Mouse (Mus musculus) neural tube, embryonic 12.5 days (tissue): Measurements from ENCODE around the gene Kdm6a. TPM values are rescaled to one million over a fixed set of nuclear protein-coding genes. Genes with fewer than 3 reads are reported as not detected.
A peak's percentile ranks its signal among the peaks of the same experiment; 100 is the strongest.

Source experiments
- ATAC-seq: fragments of 200-750 bp; cut with Nextera tagmentation; 2 replicates; pipeline ENCODE4 v1.8.0; 2017; ENCODE audit warnings: low read depth, mild to moderate bottlenecking, moderate TSS enrichment, moderate library complexity; ENCODE audit not compliant: low FRiP score
- H3K27ac ChIP-seq: fragments of 300-500 bp; sonication (generic); 2 replicates; pipeline ENCODE4 v1.5.1; 2016
- H3K27me3 ChIP-seq: fragments of 300-500 bp; sonication (generic); replicated peaks from 2 replicates; pipeline ENCODE4 v1.6.1; 2016; ENCODE audit warnings: mild to moderate bottlenecking
- H3K36me3 ChIP-seq: fragments of 300-500 bp; sonication (generic); 2 replicates; pipeline ENCODE4 v1.6.1; 2016; ENCODE audit warnings: mild to moderate bottlenecking
- H3K4me1 ChIP-seq: fragments of 300-500 bp; sonication (generic); 2 replicates; pipeline ENCODE4 v1.6.1; 2016
- H3K4me2 ChIP-seq: fragments of 300-500 bp; sonication (generic); replicated peaks from 2 replicates; pipeline ENCODE4 v1.6.1; 2016; ENCODE audit warnings: mild to moderate bottlenecking
- H3K4me3 ChIP-seq: fragments of 300-500 bp; sonication (generic); 2 replicates; pipeline ENCODE4 v1.5.1; 2016
- H3K9ac ChIP-seq: fragments of 300-500 bp; sonication (generic); 2 replicates; pipeline ENCODE4 v1.6.1; 2016; ENCODE audit warnings: mild to moderate bottlenecking
- H3K9me3 ChIP-seq: fragments of 300-500 bp; sonication (generic); 2 replicates; pipeline ENCODE4 v1.6.1; 2016; ENCODE audit warnings: mild to moderate bottlenecking
- WGBS: fragments of 180-500 bp; shearing (Covaris S2); methylation state at CpG from one replicate; pipeline ENCODE4 v1.1.7; 2016; 5-methylcytosine and 5-hydroxymethylcytosine counted together
- polyA plus RNA-seq: library from polyadenylated mRNA; unstranded; fragments of >200 nt; fragmentation: Nextera tagmentation; extraction: Ambion mirVana; gene quantifications from 2 replicates; pipeline ENCODE4 v1.2.1, GENCODE M21; 2016

Gene Kdm6a
- polyA plus RNA-seq, 1 experiment from 2014 or later = 34.6 TPM

DNA sequence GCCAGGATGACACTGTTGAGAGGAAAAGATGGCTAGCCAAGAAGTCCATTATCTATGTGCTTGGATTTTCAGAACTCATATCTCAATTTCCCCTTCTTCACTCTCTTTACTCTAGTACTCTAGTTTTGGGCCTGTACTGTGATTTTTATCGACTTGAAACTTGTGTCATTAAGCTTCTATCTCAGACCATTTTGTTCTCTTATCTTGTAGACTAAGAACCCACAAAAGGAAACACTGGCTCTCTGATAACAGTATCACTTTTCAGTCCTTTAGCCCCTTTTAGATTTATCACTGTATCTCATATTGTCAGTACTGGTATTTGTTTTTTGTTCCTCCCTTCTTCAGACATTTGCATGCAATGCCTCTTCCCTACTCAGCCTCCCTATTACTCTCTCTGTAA is 17.1 kb downstream of the Kdm6a start:
- H3K4me1 ChIP-seq = no peaks in the 10 kb centered on the region
- H3K27ac ChIP-seq = no peak overlapping the region
- WGBS = 83% methylated on average over 1 of the region's 1 CpGs
- no peak overlapping the region for H3K4me2 ChIP-seq
- H3K9ac ChIP-seq = no peak overlapping the region
- H3K4me3 ChIP-seq = no peak overlapping the region
- no peak for ATAC-seq
- H3K36me3 ChIP-seq = no peaks in the 10 kb centered on the region
- H3K9me3 ChIP-seq = no peaks in the 10 kb centered on the region
- H3K27me3 ChIP-seq = no peaks in the 10 kb centered on the region

- Histone ChIP-seq H3K4me1 (no peaks in the 10 kb centered on the region), H3K4me3 (no peak overlapping the region), H3K27me3 (no peaks in the 10 kb centered on the region), H3K9me3 (no peaks in the 10 kb centered on the region), H3K9ac (no peak overlapping the region), H3K27ac (no peak overlapping the region), H3K36me3 (no peaks in the 10 kb centered on the region), H3K4me2 (no peak overlapping the region)
- no peak for ATAC-seq
Observed at GRCm38 (mm10) chrX:18187203-18187602, 24.8 kb downstream of the Kdm6a start.

- no peak overlapping the region for H3K27ac ChIP-seq
- ATAC-seq = no peak
- no peak overlapping the region for H3K4me3 ChIP-seq
- H3K4me2 ChIP-seq = no peak overlapping the region
- no peaks in the 10 kb centered on the region for H3K36me3 ChIP-seq
- 100% methylated on average over 2 of the region's 2 CpGs for WGBS
- no peaks in the 10 kb centered on the region for H3K27me3 ChIP-seq
- H3K4me1 ChIP-seq = no peaks in the 10 kb centered on the region
- H3K9ac ChIP-seq = no peak overlapping the region
- no peaks in the 10 kb centered on the region for H3K9me3 ChIP-seq
Observed at GRCm38 (mm10) chrX:18188293-18188692, 25.9 kb downstream of the Kdm6a start.

DNA sequence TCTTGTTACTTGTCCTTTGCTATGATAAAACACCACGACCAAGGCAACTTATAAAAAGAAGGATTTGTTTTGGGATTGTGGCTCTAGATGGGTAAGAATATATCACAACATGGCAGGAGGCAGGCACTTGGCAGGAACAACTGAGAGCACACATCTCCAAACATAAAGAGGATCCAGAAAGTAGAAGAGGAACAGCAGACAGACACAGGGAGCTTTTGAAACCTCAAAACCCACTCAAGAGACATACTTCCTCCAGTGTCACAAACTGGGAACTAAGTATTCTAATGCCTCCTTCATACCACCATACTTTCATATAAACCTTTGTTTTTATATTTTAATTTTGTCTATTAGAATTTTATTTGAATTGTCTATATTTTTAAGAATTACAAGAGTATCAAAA is 77.2 kb downstream of the Kdm6a start:
- Histone ChIP-seq H3K36me3 (peaks cover 5% of the 10 kb centered on the region), H3K27ac (no peak overlapping the region), H3K9ac (no peak overlapping the region), H3K9me3 (no peaks in the 10 kb centered on the region), H3K4me3 (no peak overlapping the region), H3K27me3 (no peaks in the 10 kb centered on the region), H3K4me1 (no peaks in the 10 kb centered on the region), H3K4me2 (no peak overlapping the region)
- WGBS = 84% methylated on average over 1 of the region's 1 CpGs
- ATAC-seq = no peak

DNA sequence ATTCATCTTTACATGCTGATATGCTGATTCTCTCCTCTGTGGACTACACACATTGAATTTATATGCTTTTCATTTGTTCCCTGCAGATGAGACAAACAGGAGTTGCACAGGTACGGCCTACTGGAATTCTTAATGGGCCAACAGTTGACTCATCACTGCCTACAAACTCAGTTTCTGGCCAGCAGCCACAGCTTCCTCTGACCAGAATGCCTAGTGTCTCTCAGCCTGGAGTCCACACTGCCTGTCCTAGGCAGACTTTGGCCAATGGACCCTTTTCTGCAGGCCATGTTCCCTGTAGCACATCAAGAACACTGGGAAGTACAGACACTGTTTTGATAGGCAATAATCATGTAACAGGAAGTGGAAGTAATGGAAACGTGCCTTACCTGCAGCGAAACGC is 88.2 kb downstream of the Kdm6a start:
- no peaks in the 10 kb centered on the region for H3K4me1 ChIP-seq
- H3K27ac ChIP-seq = no peak overlapping the region
- 95% methylated on average over 4 of the region's 4 CpGs for WGBS
- no peak overlapping the region for H3K4me3 ChIP-seq
- ATAC-seq = no peak
- H3K9ac ChIP-seq = no peak overlapping the region
- no peaks in the 10 kb centered on the region for H3K9me3 ChIP-seq
- H3K4me2 ChIP-seq = no peak overlapping the region
- no peaks in the 10 kb centered on the region for H3K27me3 ChIP-seq
- H3K36me3 ChIP-seq = peaks cover 14% of the 10 kb centered on the region

- H3K9ac ChIP-seq = no peak overlapping the region
- H3K27ac ChIP-seq = no peak overlapping the region
- no peaks in the 10 kb centered on the region for H3K4me1 ChIP-seq
- no peaks in the 10 kb centered on the region for H3K27me3 ChIP-seq
- no peaks in the 10 kb centered on the region for H3K9me3 ChIP-seq
- 56% methylated on average over 4 of the region's 4 CpGs for WGBS
- H3K36me3 ChIP-seq = peaks cover 25% of the 10 kb centered on the region
- no peak overlapping the region for H3K4me2 ChIP-seq
- H3K4me3 ChIP-seq = no peak overlapping the region
- 0 out of 2 replicates have a peak, but pooled peaks have one; percentile 48 for ATAC-seq
Observed at GRCm38 (mm10) chrX:18254767-18255166, 92.4 kb downstream of the Kdm6a start.

GRCm38 (mm10) chrX:18258238-18258809 is 95.9 kb downstream of the Kdm6a start:
- Histone ChIP-seq H3K4me3 (no peak overlapping the region), H3K36me3 (peaks cover 18% of the 10 kb centered on the region), H3K4me2 (no peak overlapping the region), H3K9me3 (no peaks in the 10 kb centered on the region), H3K4me1 (no peaks in the 10 kb centered on the region), H3K27ac (no peak overlapping the region), H3K9ac (no peak overlapping the region), H3K27me3 (no peaks in the 10 kb centered on the region)
- 95% methylated on average over 8 of the region's 8 CpGs for WGBS
- no peak for ATAC-seq

- ATAC-seq = no peak
- H3K4me2 ChIP-seq = no peak overlapping the region
- H3K36me3 ChIP-seq = no peaks in the 10 kb centered on the region
- H3K9ac ChIP-seq = no peak overlapping the region
- H3K27ac ChIP-seq = no peak overlapping the region
- no peak overlapping the region for H3K4me3 ChIP-seq
- WGBS = 88% methylated on average over 5 of the region's 5 CpGs
- no peaks in the 10 kb centered on the region for H3K4me1 ChIP-seq
- no peaks in the 10 kb centered on the region for H3K9me3 ChIP-seq
- H3K27me3 ChIP-seq = no peaks in the 10 kb centered on the region
Observed at GRCm38 (mm10) chrX:18278561-18278960, 116.2 kb downstream of the Kdm6a start.

DNA sequence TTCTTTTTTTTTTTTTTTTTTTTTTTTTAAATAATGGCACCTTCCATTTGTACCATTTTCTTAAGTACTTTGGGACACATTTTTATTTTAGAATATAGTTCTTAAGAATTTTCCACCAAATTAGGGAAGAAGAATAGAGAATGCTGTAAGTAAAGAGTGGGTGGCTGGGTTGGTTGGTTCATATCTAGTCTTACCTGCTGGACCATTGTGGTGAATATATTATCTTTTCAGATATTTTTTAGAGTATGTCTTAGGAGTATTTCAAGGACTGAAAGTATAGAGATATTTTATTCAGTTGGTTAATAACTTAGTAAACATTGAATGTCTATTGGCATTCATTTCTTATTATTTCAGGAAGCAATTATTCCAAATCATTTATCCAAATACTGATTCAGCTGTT is 117.8 kb downstream of the Kdm6a start:
- Histone ChIP-seq H3K9me3 (no peaks in the 10 kb centered on the region), H3K9ac (no peak overlapping the region), H3K27me3 (no peaks in the 10 kb centered on the region), H3K36me3 (no peaks in the 10 kb centered on the region), H3K4me2 (no peak overlapping the region), H3K4me3 (no peak overlapping the region), H3K4me1 (no peaks in the 10 kb centered on the region), H3K27ac (no peak overlapping the region)
- ATAC-seq = no peak

Other genes starting within 250 kb of the Kdm6a start
- gene Dusp21, start 16.7 kb upstream of the Kdm6a start, polyA plus RNA-seq = not detected in 2 replicates